Mouse (Mus musculus) neural tube, embryonic 11.5 days (tissue): ENCODE data around the gene Rfx2. TPM values are rescaled to one million over a fixed set of nuclear protein-coding genes. Genes with fewer than 3 reads are reported as not detected.

Experiments
- ATAC-seq: fragments of 200-750 bp; cut with Nextera tagmentation; 2 replicates; pipeline ENCODE4 v1.8.0; 2017; ENCODE audit warnings: moderate number of reproducible peaks, mild to moderate bottlenecking, moderate TSS enrichment, moderate library complexity; ENCODE audit not compliant: insufficient read depth, low FRiP score, low TSS enrichment
- DNase-seq: peaks from one replicate; pipeline ENCODE4 v3.0.0-alpha.2; 2015; ENCODE audit warnings: low spot score
- H3K27ac ChIP-seq: fragments of 300-500 bp; sonication (generic); 2 replicates; pipeline ENCODE4 v1.5.1; 2014; ENCODE audit warnings: low read depth, mild to moderate bottlenecking, low read length
- H3K27me3 ChIP-seq: fragments of 300-500 bp; sonication (generic); 2 replicates; pipeline ENCODE4 v1.6.1; 2014; ENCODE audit warnings: mild to moderate bottlenecking, low read length, mixed read lengths; ENCODE audit not compliant: control insufficient read depth, insufficient read depth
- H3K36me3 ChIP-seq: fragments of 300-500 bp; sonication (generic); 2 replicates; pipeline ENCODE4 v1.6.1; 2014; ENCODE audit warnings: mild to moderate bottlenecking, low read length, moderate library complexity, mixed read lengths; ENCODE audit not compliant: control insufficient read depth, insufficient read depth
- H3K4me1 ChIP-seq: fragments of 300-500 bp; sonication (generic); 2 replicates; pipeline ENCODE4 v1.6.1; 2014; ENCODE audit warnings: low read length, mixed read lengths; ENCODE audit not compliant: control insufficient read depth, insufficient read depth
- H3K4me2 ChIP-seq: fragments of 300-500 bp; sonication (generic); 2 replicates; pipeline ENCODE4 v1.6.1; 2014; ENCODE audit warnings: low read depth, mild to moderate bottlenecking, moderate library complexity
- H3K4me3 ChIP-seq: fragments of 300-500 bp; sonication (generic); 2 replicates; pipeline ENCODE4 v1.5.1; 2014; ENCODE audit warnings: low read depth, low read length
- H3K9ac ChIP-seq: fragments of 300-500 bp; sonication (generic); 2 replicates; pipeline ENCODE4 v1.6.1; 2014; ENCODE audit warnings: mild to moderate bottlenecking, low read length
- H3K9me3 ChIP-seq: fragments of 300-500 bp; sonication (generic); 2 replicates; pipeline ENCODE4 v1.6.1; 2016; ENCODE audit warnings: low read length; ENCODE audit not compliant: control insufficient read depth
- WGBS: fragments of 180-500 bp; shearing (Covaris S2); extraction: QIAGEN DNeasy Blood & Tissue Kit; methylation state at CpG from one replicate; pipeline ENCODE4 v1.1.7; 2014; 5-methylcytosine and 5-hydroxymethylcytosine counted together
- polyA plus RNA-seq: library from polyadenylated mRNA; unstranded; fragments of >200 nt; fragmentation: Nextera tagmentation; extraction: Ambion mirVana; gene quantifications from 2 replicates; pipeline ENCODE4 v1.2.1, GENCODE M21; 2014

Gene Rfx2
- polyA plus RNA-seq, 1 experiment from 2014 or later: 4.9 TPM

DNA sequence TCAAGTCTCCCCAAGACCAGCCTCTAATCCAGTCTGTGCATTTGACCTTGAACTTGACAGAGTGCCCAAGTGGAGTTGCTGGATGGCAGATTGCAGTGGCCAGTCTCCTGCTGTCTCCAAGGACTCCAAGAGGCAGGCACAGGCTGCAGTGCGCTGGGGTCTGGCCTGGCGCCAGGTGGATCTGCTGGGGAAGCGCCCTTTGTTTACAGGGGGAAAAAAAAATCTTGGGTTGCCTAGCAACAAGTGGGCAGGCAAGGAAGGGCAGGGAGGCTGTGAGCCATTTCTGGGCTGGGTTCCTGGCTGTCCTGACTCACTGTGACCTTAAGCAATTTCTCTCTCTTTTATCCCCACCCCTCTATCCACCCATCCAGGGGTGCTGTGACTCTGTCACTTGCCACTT lies 20.6 kb downstream of the Rfx2 start:
- Histone ChIP-seq H3K4me3 (no peak overlapping the region), H3K4me2 (no peak overlapping the region; the same call in 1 of the 2 replicates), H3K9ac (no peak overlapping the region; the same call in 1 of the 2 replicates), H3K36me3 (no peaks in the 10 kb centered on the region), H3K27me3 (no peaks in the 10 kb centered on the region), H3K9me3 (no peaks in the 10 kb centered on the region), H3K4me1 (peaks cover 26% of the 10 kb centered on the region), H3K27ac (no peak overlapping the region)
- 11% methylated on average over 3 of the region's 3 CpGs for WGBS
- peak; percentile 47; the same call in 1 of the 2 replicates for ATAC-seq
- DNase-seq: peak; percentile 80

DNA sequence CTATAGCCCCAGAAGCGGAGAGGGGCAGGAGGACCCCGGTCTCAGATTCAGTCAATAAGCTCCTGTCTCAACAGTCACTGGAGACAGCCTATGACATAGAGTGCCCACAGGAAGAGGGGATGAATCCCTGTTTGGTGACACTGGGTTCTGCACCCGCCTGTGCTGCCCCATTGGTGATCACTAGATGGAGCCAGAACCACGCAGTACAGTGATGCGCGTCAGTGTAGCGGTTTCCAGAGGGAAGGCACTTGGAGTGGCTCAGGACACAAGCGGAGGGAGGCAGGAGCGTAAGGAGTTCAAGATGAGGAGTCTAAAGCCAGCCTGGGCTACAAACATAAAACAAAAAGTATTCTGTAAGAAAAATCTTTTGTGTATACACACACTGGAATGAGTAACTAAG lies 22.3 kb downstream of the Rfx2 start:
- WGBS: 10% methylated on average over 9 of the region's 9 CpGs
- H3K9me3 ChIP-seq: no peaks in the 10 kb centered on the region
- no peak overlapping the region for H3K4me3 ChIP-seq
- H3K27me3 ChIP-seq: no peaks in the 10 kb centered on the region
- no peaks in the 10 kb centered on the region for H3K36me3 ChIP-seq
- H3K27ac ChIP-seq: no peak overlapping the region
- ATAC-seq: peak; percentile 81
- DNase-seq: peak; percentile 85
- no peak overlapping the region for H3K9ac ChIP-seq
- H3K4me2 ChIP-seq: no peak overlapping the region
- H3K4me1 ChIP-seq: peaks cover 14% of the 10 kb centered on the region

DNA sequence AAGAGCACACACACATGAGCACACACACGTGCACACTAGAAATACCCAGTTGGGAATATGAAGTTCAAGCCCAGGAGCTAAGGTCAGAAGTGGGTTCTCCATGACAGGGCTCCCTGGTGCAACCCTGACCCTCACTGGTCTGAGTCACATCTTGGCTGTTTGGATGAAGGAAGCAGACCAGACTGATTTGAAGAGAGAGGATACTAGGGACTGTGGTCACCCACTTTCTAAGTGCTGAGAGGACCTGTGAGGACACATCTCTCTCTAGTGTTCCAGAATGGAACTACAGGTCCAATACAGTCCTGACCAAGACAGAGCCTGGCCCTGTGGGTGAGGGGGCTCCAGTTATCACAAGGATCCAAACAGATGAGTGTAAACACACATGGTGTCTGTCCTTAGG lies 25.0 kb downstream of the Rfx2 start:
- no peaks in the 10 kb centered on the region for H3K36me3 ChIP-seq
- no peak overlapping the region for H3K27ac ChIP-seq
- ATAC-seq (no peak), DNase-seq (no peak)
- no peak overlapping the region for H3K4me3 ChIP-seq
- H3K9me3 ChIP-seq: no peaks in the 10 kb centered on the region
- no peak overlapping the region for H3K4me2 ChIP-seq
- peaks cover 10% of the 10 kb centered on the region for H3K4me1 ChIP-seq
- H3K9ac ChIP-seq: no peak overlapping the region
- 72% methylated on average over 1 of the region's 1 CpGs for WGBS
- H3K27me3 ChIP-seq: no peaks in the 10 kb centered on the region

DNA sequence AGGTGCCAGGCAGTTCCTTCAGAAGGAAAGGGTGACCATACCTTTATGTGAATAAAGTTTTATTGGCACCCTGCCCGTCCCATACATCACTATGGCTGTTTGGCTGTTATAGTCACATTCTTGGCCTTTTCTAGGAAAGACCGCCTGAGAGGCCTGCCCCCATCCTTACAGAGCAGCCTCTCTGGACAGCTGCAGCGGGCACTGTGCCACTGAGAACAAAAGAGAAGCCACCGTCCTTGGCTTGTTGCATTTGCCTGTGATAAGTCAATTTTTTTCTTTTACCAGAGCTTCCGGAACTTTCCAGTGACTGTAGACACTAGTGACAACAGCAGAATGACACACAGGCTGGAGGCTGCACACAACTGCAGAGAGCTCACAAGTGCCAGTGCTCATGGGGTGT lies 25.9 kb downstream of the Rfx2 start:
- Histone ChIP-seq H3K4me1 (peaks cover 2% of the 10 kb centered on the region), H3K4me3 (no peak overlapping the region), H3K27me3 (no peaks in the 10 kb centered on the region), H3K9ac (no peak overlapping the region), H3K27ac (no peak overlapping the region), H3K36me3 (no peaks in the 10 kb centered on the region), H3K9me3 (no peaks in the 10 kb centered on the region), H3K4me2 (no peak overlapping the region)
- ATAC-seq (no peak), DNase-seq (no peak)
- WGBS: 79% methylated on average over 5 of the region's 5 CpGs

DNA sequence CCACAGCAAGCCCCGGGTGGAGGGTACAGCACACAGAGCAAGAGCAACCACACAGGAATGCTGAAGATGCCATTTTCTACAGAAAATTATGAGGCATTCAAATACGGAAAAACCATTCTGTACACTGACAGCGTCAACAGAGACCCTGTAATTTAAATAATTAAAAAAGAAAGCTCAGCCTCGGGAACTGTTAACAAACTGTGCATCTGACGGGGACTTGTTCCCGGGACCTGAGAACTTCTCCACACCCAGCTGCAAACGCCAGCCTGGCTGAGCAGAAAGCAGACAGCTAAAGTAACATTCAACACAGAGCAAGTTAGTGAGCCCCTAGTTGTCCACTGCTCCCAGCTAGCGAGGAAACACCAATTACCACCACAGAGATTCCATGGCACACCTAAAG lies 28.7 kb downstream of the Rfx2 start:
- H3K4me3 ChIP-seq: no peak overlapping the region
- DNase-seq (no peak), ATAC-seq (no peak)
- H3K27me3 ChIP-seq: no peaks in the 10 kb centered on the region
- no peaks in the 10 kb centered on the region for H3K9me3 ChIP-seq
- H3K4me1 ChIP-seq: no peaks in the 10 kb centered on the region
- H3K9ac ChIP-seq: no peak overlapping the region
- no peak overlapping the region for H3K4me2 ChIP-seq
- WGBS: 83% methylated on average over 8 of the region's 8 CpGs
- H3K27ac ChIP-seq: no peak overlapping the region
- H3K36me3 ChIP-seq: no peaks in the 10 kb centered on the region

DNA sequence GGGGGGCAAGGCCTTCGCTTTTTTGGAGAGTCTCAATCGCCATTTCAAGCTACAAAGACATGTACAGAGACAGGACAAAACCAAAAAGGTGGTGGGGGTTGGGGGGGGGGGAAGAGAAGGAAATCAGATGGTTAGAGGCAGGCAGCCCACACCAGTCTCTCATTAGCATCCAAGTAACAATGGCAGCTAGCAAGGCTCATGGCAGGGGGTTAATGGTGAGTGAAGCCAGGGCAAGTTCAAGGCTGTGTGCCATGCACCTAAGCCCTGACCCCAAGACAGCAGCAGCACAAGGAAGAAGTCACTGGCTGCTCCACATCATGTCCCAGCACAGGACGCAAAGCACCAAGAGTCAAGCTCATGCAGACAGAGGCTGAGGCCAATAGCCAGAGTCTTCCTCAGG lies 31.5 kb downstream of the Rfx2 start:
- DNase-seq (no peak), ATAC-seq (no peak)
- Histone ChIP-seq H3K4me2 (no peak overlapping the region), H3K9ac (no peak overlapping the region), H3K9me3 (no peaks in the 10 kb centered on the region), H3K4me1 (no peaks in the 10 kb centered on the region), H3K36me3 (no peaks in the 10 kb centered on the region), H3K4me3 (no peak overlapping the region), H3K27ac (no peak overlapping the region), H3K27me3 (no peaks in the 10 kb centered on the region)
- WGBS: 74% methylated on average over 3 of the region's 3 CpGs

DNA sequence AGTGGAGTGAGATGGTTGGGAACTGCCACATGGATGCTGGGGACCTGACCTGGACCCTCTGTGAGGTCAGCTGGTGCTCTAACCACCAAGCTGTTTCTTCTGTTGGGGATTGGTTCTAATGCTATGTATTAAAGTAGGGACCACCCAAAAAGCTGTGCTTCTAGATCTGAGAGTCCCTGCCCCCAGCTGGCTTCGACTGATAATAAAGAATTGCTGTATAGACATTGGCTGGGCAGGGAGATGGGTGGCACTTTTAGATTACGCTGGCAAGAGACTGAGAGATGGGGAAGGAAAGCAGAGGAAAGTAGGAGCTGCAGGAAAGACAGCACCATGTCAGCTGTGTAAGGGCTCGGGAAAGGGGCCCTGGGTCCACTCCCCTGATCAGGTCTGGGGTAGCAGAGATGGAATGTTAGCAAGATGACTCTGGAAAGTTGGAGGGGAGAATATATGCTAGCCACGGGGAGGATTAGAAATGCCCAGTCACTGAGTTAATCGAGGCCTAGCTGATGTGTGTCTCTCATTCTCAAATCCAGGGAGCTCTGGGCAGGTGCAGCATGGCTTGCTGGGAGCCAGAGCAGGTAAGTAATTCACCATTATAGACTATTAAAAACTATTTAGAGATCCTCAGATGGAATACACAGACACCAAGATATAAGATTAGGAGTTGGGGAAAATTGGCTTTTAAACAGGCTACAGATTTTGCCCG lies 37.0 kb downstream of the Rfx2 start:
- Histone ChIP-seq H3K9me3 (no peaks in the 10 kb centered on the region), H3K4me3 (no peak overlapping the region), H3K4me1 (no peaks in the 10 kb centered on the region), H3K36me3 (no peaks in the 10 kb centered on the region), H3K27ac (no peak overlapping the region), H3K27me3 (no peaks in the 10 kb centered on the region), H3K9ac (no peak overlapping the region), H3K4me2 (no peak overlapping the region)
- no peak for DNase-seq
- WGBS: 67% methylated on average over 6 of the region's 6 CpGs
- no peak for ATAC-seq

DNA sequence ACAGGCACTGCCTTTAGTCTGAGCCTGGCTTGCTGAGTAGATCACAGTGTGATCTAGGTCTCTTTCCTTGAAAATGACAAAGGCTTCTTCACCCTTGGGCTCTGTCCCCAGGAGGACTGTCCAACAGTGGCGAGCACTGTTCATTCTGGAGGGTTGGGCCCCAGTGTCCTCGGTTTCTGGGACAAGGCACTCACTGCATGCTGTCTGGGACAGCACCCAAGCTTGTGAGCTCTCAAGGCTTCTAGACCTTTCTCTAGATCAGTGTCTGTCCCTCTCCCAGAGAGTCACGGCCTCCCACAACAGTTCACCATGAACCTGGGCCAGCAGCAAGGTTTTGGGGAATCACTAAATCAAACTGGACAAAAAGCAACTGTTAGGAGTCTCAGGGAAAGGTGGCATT lies 38.2 kb downstream of the Rfx2 start:
- H3K4me3 ChIP-seq: no peak overlapping the region
- H3K36me3 ChIP-seq: no peaks in the 10 kb centered on the region
- H3K4me2 ChIP-seq: no peak overlapping the region
- no peak overlapping the region for H3K27ac ChIP-seq
- DNase-seq: no peak
- no peak for ATAC-seq
- no peaks in the 10 kb centered on the region for H3K27me3 ChIP-seq
- H3K9ac ChIP-seq: no peak overlapping the region
- H3K9me3 ChIP-seq: no peaks in the 10 kb centered on the region
- no peaks in the 10 kb centered on the region for H3K4me1 ChIP-seq
- WGBS: 79% methylated on average over 3 of the region's 3 CpGs

DNA sequence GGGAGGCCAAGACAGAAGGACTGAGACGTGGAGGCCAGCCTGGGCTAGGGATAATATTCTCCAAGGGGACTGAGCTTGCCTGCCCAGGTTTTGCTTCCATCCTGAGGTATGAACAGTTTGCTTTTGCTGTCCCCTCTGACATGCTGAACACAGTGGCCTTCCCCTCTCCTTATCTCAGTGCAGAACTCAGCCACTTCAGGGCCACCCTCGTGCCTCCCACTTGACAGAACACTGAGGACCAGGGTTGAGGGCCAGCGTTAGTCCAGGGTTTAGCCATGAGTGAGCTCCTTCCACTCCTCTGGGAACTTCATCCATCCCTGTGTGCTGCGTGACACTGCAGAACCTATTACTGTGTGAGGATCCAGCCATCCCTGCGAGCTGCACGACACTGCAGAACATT lies 41.5 kb downstream of the Rfx2 start:
- DNase-seq (no peak), ATAC-seq (no peak)
- H3K4me1 ChIP-seq: no peaks in the 10 kb centered on the region
- no peaks in the 10 kb centered on the region for H3K27me3 ChIP-seq
- no peak overlapping the region for H3K4me2 ChIP-seq
- no peak overlapping the region for H3K9ac ChIP-seq
- 85% methylated on average over 6 of the region's 6 CpGs for WGBS
- H3K9me3 ChIP-seq: no peaks in the 10 kb centered on the region
- no peak overlapping the region for H3K27ac ChIP-seq
- no peak overlapping the region for H3K4me3 ChIP-seq
- H3K36me3 ChIP-seq: no peaks in the 10 kb centered on the region
